Mouse (Mus musculus) left cerebral cortex, postnatal 25 days (tissue): ENCODE results near the gene Atp5j2. TPM values are rescaled to one million over a fixed set of nuclear protein-coding genes. Genes with fewer than 3 reads are reported as not detected.
A peak's percentile ranks its signal among the peaks of the same experiment; 100 is the strongest.
"Not testable (repeated sequence)": the region's sequence is repeated elsewhere in the genome, so short reads cannot be mapped to it uniquely, and the experiment has no call there.

ENCODE experiments used
- DNase-seq, 2 experiments: peaks; one replicate each; pipeline ENCODE4 v3.0.0; 2022; ENCODE audit warnings: low spot score in 2 of 2, mixed read lengths in 1 of 2
- intact Hi-C: fragments of 180-260 bp; cut with DNase I; formaldehyde crosslinking; loops from one replicate; pipeline ENCODE4 v1.15.1; 2025
- total RNA-seq, 2 experiments: library from RNA; stranded (reverse); gene quantifications; 2 replicates each; pipeline ENCODE4 v1.2.3; 2021

Atp5j2 gene
- 100 to 1,000 TPM; 262 to 266 TPM for total RNA-seq

DNA sequence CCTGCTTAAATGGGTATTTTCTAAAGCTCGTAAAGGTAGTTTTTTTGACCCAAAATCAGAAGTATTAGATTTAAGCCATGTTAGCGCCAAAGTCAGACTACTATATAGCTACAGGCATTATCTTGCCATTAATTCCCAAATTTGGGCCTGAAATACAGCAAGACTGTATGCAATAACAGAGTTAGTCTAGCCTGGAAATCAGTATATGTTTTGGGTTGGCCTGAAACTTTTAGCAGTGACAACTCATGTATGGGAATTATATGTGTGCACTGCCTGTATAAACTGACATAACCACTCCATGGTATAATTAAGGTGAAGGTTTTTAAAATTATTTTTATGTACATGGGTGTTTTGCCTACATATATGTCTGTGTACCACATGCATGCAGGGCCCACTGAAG is at the start of gene Atp5j2:
Gene Atp5j2, minus strand, starts transcription at position 101 of the 400 bp plus-strand sequence.
- DNase-seq, result no peak
- intact Hi-C loops, result loop anchor here (1.0 to 2.0 kb wide), 2 partner anchors 25 to 39 kb away; partner anchors contain the start of genes Cpsf4, Ptcd1 and Zfp655

DNA sequence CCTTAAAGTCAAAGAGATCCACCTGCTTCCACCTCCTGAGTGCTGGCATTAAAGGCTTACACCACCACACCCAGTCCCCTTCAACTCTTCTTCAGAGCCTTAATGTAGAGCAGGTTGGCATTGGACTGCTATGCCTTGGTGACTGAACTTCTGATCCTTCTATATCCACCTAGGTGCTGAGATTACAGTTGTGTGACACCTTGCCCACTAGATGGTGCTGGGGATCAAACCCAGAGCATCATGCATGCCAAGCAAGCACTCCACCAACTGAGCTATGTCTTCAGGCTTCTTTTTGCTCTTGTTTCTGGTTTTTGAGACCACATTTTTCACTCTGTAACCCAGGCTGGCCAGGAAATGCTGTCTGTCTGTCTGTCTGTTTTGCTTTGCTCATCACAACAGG is 42.8 kb upstream of the Atp5j2 start:
- intact Hi-C loops, result loop anchor here (5.0 kb wide), 2 partner anchors 48 to 133 kb away; partner anchors contain the start of gene Zscan25

DNA sequence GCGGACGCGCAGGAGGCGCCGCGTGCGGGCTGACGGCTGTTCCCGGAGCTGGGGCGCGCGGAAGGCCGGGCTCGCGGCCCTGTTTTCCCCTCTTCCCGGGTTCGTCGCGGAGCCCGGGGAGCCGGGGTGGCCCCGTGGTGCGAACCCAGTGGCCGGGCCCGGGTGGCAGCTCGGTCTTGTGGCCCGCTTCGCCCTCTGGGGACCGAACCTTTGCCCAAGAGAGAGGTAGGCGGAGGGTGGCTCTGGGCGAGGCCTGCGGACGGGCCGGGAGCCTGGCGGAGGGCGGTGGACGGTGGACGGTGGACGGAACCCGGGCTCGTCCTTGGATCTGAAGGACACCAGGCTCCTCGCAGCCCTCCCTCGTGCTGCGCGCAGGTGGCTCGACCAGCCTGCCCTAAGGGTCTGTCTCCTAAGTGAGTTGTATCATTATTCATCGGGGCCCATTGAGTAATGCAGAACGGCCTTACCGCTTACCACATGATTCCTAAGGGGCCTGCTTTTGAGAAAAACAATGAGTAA is 40.1 kb upstream of the Atp5j2 start:
- no peak for DNase-seq
- intact Hi-C loops, result loop anchor here (1.0 to 5.0 kb wide), 4 partner anchors 27 to 135 kb away; partner anchors contain the start of genes Zkscan5 and Zscan25

More for the DNA sequence above, 42.8 kb upstream of the Atp5j2 start:
- peak; percentile 13 to 35 for DNase-seq

DNA sequence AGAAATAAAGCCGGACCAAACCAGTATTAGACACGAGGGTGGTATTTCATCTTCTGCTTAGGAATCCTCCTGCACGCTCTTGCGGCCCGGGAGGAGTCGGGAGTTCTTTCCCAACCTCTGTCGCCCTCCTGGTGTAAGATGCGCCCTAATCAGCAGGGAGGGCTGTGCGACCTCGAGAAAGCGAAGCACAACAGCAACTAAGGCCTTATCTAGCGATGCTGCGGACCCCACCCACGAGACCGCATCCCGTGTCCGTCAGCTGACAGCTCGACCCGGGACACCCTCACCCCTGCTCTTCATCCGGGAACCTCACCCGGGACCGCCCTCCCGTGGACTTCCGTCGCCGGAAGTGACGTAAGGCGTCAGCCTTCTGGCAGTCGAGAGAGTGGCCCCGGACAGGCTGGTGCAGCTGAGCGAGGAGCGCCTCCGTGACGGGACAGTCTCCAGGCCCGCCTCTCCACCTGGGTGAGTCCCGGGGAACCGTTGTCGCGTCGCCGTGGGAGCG is 39.6 kb upstream of the Atp5j2 start, which contains the start of gene Zfp655:
Gene Zfp655, plus strand, starts transcription at position 349 of the 505 bp plus-strand sequence.
- intact Hi-C loops, result loop anchor here (1.0 to 5.0 kb wide), 4 partner anchors 27 to 136 kb away; partner anchors contain the start of genes Zkscan5 and Zscan25
- DNase-seq, result peak; percentile 98

DNA sequence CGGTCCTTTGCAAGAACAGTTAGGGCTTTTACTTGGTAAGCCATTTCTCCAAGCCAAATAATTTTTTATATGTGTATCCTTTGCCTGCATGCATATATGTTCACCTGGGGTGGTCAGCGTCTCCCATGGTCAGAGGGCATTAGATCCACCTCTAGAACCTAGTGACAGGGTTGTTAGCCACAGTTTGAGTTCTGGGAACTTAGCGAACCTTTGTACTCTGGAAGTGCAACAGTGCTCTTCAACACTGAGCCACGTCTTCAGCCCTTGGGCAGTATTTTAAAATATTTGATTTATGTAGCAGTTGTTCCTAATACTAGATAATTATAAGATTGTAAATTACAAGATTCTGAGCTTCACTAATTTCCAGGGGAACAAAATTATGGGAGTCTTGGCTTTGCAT is 38.8 kb upstream of the Atp5j2 start:
- intact Hi-C loops, result loop anchor here (1.0 to 5.0 kb wide), 4 partner anchors 26 to 137 kb away; partner anchors contain the start of genes Zkscan5 and Zscan25
- no peak for DNase-seq

DNA sequence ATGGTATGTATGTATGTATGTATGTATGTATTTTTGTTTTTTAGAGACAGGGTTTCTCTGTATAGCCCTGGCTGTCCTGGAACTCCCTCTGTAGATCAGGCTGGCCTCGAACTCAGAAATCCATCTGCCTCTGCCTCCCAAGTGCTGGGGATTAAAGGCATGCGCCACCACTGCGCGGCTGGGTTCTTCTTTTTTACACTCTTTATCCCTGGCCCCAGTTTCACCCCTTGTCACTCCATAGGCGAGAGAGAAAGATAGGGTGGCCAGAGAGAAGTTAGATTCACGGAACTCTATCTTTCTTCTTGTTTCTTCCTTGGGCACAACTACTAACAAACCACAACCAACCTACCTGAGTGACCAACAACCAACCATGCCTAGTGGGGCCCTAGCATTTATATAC is 37.4 kb upstream of the Atp5j2 start:
- DNase-seq, intact Hi-C loops: not testable (repeated sequence)

DNA sequence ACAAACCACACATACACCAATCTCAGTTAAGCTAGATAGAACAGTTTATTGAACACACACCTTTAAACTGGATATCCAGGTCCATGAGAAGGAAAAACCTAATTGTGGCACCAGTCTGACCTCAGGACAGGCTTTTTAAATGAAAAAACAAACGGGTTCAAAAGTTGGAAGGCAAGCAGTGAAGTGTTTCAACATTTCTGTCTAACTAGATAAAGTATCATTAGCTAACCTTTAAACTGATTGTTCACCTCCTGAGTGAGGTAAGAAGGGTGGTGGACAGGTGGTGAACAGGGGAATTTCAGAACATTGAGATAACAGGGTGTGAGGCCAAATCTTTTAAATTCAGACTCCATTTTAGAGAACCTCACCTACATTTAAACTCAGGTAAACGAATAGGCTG is 34.6 kb upstream of the Atp5j2 start:
- no peak for DNase-seq
- intact Hi-C loops, result no loop called here

DNA sequence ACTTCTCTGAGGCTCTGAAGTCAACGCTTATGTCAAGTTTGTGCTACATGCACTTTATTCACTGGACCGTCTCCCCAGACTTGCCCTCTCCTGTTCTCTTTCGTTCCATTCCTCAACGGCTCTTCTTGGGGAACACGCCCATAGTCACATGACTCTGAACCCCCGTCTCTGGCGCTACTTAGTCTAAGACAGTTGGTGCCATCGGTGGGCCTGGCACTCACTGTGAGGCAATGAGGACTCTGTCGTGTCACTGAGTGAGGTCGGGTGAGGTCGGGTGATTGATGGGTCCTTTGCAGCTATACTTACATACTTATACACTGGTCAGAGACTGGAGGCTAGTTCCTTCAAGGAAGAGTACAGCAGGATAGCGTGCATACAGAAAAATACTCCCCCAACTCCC is 31.5 kb upstream of the Atp5j2 start:
- intact Hi-C loops, result no loop called here
- no peak for DNase-seq

DNA sequence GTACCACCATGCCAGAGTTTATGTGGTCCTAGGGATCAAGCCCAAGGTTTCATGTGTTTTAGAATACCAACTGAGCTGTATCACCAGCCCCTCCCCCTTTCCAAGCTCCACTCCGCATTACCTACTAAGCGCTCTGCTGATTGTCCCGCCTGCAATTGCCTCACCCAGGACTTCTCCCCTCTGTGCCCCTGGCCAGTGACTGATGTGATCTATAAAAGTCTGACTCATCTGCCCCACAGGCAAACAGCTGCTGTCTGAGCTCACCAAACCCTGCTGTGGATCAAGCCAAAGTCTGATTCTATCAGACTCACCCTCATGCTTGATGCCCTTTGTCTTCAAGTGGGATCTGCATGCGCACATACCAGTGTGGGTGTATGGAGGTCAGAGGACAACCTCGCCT is 31.0 kb upstream of the Atp5j2 start:
- intact Hi-C loops, result no loop called here
- DNase-seq, result no peak

DNA sequence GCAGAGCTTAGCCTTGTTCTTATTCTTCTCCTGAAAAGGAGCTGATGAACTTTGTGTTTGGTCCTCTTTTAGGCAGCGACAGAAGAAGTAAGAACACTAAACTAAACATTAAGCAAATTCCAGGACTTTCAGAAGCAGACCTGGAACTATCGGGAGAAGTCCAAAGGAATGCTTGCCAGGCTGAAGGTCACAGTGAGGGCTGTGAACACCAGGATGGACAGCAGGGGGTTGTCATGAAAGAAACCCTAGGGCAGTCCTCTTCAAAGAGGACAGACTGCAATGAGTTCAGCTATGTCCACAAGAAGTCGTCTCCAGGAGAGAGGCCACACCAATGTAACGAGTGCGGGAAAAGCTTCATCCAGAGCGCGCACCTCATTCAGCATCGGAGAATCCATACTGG is 28.1 kb upstream of the Atp5j2 start:
- intact Hi-C loops, result no loop called here
- no peak for DNase-seq

DNA sequence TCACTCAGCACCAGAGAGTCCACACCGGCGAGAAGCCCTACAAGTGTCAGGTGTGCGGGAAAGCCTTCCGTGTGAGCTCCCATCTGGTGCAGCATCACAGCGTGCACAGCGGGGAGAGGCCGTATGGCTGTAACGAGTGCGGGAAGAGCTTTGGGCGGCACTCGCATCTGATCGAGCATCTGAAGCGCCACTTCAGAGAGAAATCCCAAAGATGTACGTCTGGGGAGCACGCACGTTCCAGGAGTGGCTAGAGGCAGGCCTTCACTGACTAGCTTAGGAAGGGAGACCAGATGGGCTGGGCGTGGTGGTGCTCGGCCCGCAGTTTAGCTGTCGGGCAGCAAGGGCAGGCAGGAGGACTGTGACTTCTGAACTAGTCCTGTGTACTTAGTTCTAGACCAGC is 26.8 kb upstream of the Atp5j2 start:
- intact Hi-C loops, result no loop called here
- DNase-seq, result no peak

DNA sequence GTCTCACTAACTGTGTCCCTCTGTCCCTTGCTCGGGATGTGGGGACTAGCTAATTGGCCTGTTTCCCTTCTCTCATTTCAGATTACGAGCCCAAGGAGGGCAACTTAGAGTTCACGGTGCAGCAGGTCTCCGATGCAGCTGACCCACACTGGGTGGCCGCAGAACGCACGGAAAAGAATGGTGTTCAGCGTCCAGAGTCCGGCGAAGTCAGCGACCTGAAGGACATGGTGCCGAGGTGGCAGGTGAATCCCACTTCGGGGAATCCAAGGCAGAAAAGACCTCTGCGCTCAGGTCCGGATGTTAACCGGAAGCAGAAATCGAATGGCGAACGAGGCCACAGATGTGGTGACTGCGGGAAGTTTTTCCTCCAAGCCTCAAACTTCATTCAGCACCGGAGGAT is 26.3 kb upstream of the Atp5j2 start:
- intact Hi-C loops, result no loop called here
- DNase-seq, result no peak

DNA sequence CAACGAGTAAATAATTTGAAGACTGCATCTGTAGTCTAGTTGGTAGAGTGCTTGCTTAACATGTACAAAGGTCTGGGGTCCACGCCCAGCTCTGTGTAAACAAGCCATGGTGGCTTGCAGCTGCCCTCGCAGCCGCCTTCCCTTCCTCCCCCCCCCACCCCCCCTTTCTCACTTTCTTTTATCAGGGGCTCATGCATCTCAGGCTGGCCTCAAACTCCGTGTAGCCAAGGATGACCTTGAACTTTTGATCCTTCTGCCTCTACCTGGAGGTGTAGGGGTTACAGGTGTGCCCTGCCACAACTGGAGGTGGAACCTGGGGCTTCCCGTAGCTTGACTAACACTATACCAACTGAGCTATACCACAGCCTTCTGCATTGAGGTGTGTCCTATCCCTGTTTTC is 25.9 kb upstream of the Atp5j2 start:
- intact Hi-C loops, result no loop called here
- DNase-seq, result no peak

DNA sequence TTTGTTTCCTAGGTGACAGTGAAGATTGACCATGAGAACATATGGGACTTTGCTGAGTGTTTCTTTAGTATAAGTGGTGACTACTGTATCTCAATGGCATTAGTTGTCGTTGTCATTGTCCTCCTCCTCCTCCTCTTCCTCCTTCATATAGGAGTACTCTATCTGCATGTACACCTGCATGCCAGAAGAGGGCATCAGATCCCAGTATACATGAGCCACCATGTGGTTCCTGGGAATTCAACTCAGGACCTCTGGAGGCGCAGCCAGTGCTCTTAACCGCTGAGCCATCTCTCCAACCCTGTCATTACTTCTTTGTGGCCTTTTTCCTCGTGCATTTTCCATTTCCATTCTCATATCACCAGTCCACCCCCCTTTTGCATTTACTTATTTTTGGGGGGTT is 22.8 kb upstream of the Atp5j2 start:
- no peak for DNase-seq
- intact Hi-C loops, result no loop called here

DNA sequence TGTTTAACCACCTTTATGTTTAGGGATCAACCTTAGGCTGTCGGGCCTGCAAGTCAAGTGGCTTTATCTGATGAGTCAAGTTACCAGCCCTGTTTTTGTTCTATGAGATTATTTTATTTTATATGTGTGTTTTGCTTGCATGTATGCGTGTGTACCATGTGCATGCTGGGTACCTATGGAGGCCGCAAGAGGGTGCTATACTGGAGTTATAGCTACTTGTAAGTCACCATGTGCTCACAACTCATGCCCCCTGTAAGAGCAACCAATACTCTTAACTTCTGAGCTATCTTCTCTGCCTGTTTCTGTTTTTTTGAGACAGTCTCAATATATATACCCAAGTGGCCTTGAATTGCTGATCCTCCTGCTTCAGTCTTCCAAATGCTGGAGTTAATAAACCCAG is 21.6 kb upstream of the Atp5j2 start:
- intact Hi-C loops, result no loop called here
- DNase-seq, result no peak

DNA sequence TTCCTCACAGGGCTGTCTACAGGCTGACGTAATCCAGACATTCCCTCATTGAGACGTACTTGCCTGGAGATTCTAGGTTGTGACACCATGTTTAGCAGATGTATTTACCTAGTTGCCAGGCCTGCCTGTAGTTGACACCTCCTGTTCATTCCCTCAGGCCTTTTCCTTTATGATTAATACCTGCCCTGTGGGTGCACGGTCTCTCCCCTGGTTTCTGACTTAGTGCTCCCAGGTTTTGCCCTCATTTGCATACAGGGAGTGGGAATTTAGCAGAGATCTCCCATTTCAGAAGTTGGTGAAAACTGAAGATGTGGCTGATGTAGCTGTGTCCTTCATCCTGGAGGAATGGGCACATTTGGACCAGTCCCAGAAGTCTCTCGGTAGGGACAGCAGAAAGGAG is 20.4 kb upstream of the Atp5j2 start:
- no peak for DNase-seq
- intact Hi-C loops, result no loop called here

DNA sequence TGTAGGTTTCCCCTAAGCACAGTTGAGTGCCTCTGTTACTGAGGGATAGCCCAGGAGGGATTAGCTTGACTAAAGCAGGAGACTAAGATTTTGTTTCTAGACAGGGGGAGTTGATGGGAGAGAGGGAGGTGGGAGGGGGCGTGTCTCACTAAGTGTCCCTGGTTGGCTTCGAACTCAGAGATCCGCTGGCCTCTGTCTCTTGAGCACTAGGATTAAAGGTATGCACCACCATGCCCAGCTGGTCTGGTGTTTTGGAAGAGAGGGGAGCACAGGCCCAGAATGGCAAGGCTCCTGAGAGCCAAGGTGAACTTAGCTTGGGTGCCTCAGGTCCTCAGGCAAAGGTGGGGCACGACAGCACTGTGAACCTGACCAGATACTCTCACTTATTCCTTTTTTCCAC is 19.5 kb upstream of the Atp5j2 start:
- DNase-seq, result no peak
- intact Hi-C loops, result no loop called here

DNA sequence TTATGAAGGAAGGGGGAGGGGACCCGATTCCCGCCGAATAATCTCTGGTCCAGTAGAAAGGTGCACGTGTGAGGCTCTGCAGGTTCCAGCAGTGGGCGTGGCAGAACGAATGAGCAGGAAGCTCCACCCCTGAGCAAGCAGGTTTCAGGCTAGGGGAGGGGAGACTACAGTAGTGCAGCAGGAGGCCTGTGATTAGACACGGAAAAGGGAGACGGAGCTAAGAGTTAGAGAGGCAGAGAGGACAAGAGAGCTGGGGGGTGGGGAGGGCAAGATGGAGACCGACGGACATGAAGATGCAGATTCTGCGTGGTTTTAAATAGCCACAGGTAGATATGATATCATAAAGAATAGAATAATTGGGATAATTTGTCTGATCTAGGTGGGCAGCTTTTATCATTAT is 16.5 kb upstream of the Atp5j2 start:
- DNase-seq, intact Hi-C loops: not testable (repeated sequence)

DNA sequence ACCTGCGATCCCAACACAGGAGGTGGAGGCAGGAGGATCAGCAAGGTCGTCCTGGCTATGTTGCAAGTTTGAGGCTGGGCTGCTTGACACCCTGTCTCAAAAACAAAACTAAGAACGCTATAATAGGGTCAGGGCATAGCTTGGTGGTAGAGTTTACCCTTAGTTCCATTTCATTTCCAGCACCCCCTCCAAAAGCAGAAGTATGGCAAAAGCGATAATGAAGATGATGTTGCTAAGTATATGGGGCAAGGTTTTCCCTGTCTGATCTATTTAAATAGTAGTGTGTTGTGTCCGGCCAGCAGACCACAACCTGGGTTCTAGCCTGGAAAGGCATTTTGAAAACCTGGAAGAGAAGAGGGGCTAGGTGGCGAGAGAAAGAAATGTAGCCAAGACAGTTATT is 16.1 kb upstream of the Atp5j2 start:
- no peak for DNase-seq
- intact Hi-C loops, result no loop called here

DNA sequence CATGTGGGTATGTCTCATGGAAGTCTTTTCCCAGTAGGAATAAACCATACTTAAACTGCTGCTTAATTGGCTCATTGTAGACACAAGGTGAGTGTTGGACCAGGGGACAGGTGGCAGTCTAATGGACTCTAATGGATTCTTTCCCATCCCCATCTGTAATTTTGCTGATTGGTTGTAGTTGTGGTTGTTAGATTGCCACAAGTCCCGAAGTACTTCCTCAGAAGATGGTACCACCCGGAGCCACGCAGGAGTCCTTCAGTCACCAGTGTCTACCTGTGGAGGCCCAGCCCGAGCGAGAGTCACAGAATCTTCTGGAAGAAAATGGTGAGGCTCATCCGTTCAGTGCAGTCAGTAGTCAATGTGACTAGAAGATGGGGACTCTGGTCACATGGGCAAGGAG is 15.5 kb upstream of the Atp5j2 start:
- no peak for DNase-seq
- intact Hi-C loops, result no loop called here

DNA sequence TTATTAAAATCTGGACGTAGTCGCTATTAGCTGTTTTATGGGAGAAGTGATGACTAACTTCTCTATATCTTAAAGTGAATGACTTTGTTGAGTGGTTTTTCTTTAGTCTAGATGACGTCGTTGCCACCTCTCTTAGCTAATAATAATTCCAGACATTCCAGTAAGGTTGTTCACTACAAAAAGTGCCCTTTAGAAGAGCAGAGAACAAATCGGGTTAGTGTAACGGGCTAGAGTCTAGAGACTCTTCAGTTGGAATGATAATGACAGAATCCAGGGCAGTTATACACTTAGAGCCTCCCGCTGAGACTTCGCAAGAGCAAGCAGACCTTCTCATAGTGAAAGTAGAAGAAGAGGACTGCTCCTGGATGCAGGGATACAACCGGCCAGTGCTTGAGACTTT is 13.2 kb upstream of the Atp5j2 start:
- DNase-seq, result no peak
- intact Hi-C loops, result loop anchor here (2.0 kb wide), 1 partner anchor 26 kb away; the partner anchor contains the start of gene Zfp655
